Mouse (Mus musculus): ENCODE data around the gene 5730455P16Rik.
"Not testable (repeated sequence)": the region's sequence is repeated elsewhere in the genome, so short reads cannot be mapped to it uniquely, and the experiment has no call there.

The 5730455P16Rik gene

GRCm38 (mm10) chr11:80378452-80379068, 726 bp upstream of the 5730455P16Rik start:
- not testable (repeated sequence) for DNase-seq (ENCODE audit: low spot score)

- no peak for DNase-seq (ENCODE audit: low spot score)
Observed at GRCm38 (mm10) chr11:80376651-80377050, 1.2 kb downstream of the 5730455P16Rik start.

- DNase-seq (ENCODE audit: low spot score): no peak
Observed at GRCm38 (mm10) chr11:80368949-80369348, 8.9 kb downstream of the 5730455P16Rik start.

- DNase-seq (ENCODE audit: low spot score): no peak
Observed at GRCm38 (mm10) chr11:80354832-80355231, 23.0 kb downstream of the 5730455P16Rik start.

- DNase-seq (ENCODE audit: low spot score): peak; percentile 68
Observed at GRCm38 (mm10) chr11:80351832-80352430, 25.9 kb downstream of the 5730455P16Rik start.

- DNase-seq (ENCODE audit: low spot score): no peak
Observed at GRCm38 (mm10) chr11:80342482-80342881, 35.4 kb downstream of the 5730455P16Rik start.

GRCm38 (mm10) chr11:80336351-80336730, 41.5 kb downstream of the 5730455P16Rik start:
- DNase-seq (ENCODE audit: low spot score): no peak

GRCm38 (mm10) chr11:80335609-80336350, 42.1 kb downstream of the 5730455P16Rik start:
- no peak for DNase-seq (ENCODE audit: low spot score)

GRCm38 (mm10) chr11:80332709-80333400, 45.0 kb downstream of the 5730455P16Rik start:
- DNase-seq (ENCODE audit: low spot score): no peak

GRCm38 (mm10) chr11:80324636-80325035, 53.2 kb downstream of the 5730455P16Rik start:
- no peak for DNase-seq (ENCODE audit: low spot score)

- DNase-seq (ENCODE audit: low spot score): no peak
Observed at GRCm38 (mm10) chr11:80323255-80323654, 54.6 kb downstream of the 5730455P16Rik start.

GRCm38 (mm10) chr11:80315743-80316639, 61.8 kb downstream of the 5730455P16Rik start:
- no peak for DNase-seq (ENCODE audit: low spot score)

- no peak for DNase-seq (ENCODE audit: low spot score)
Observed at GRCm38 (mm10) chr11:80313944-80314343, 63.9 kb downstream of the 5730455P16Rik start.

GRCm38 (mm10) chr11:80313462-80313861, 64.4 kb downstream of the 5730455P16Rik start:
- DNase-seq (ENCODE audit: low spot score): no peak

GRCm38 (mm10) chr11:80312565-80312964, 65.3 kb downstream of the 5730455P16Rik start:
- no peak for DNase-seq (ENCODE audit: low spot score)

GRCm38 (mm10) chr11:80312049-80312448, 65.8 kb downstream of the 5730455P16Rik start:
- DNase-seq (ENCODE audit: low spot score): no peak

- no peak for DNase-seq (ENCODE audit: low spot score)
Observed at GRCm38 (mm10) chr11:80311271-80311670, 66.6 kb downstream of the 5730455P16Rik start.

Measured in testis, postnatal 14 days (tissue).